21 mouse cellular contexts compared by ENCODE assay signal in the genomic region with DNA sequence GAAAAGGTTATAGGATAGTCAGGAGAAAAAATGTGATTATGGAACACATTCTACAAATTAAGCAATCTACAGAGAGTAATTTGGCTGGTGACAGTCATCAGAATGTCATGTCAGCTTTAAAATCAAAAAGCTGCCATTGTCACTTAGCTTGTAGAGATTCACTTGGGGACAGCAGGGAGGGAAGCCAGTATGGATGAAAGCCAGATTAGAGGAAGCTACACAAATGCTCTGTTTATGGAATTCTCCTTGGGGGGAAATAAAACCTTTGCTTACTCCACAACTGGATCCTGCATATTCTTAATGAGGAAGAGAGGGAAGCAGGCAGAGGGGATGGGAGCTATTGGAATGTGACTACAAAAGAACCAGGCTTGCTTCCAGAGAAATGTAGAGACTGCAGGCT.
DNase-seq lines count a peak whose midpoint lies in the region; ATAC-seq and TF ChIP-seq lines count a peak whose summit lies in the region.
"Had no signal": no experiment of that assay in that cellular context is flagged by ENCODE, and none has a peak within 500 bp of the region (broad histone marks: within the 10 kb centered on the region; RNA-seq: fewer than 3 reads in every experiment).

No protein-coding gene starts in this region.

- H3K27ac ChIP-seq in forebrain, postnatal 0 days (ENCODE audit: low read depth, low read length) = no peak overlapping the region
- H3K27ac ChIP-seq in forebrain, embryonic 16.5 days (ENCODE audit: low read length) = no peak overlapping the region
- no peak overlapping the region for H3K27ac ChIP-seq in midbrain, embryonic 14.5 days (replicated peaks; ENCODE audit: low read depth, low read length)
- no peak overlapping the region for H3K27ac ChIP-seq in midbrain, embryonic 11.5 days (ENCODE audit: low read depth, low read length)
- H3K27ac ChIP-seq: forebrain, embryonic 10.5 days; forebrain, embryonic 15.5 days; gastrocnemius, adult 2 months; hindbrain, embryonic 12.5 days; hindbrain, embryonic 15.5 days had no signal

- H3K4me1 ChIP-seq in forebrain, postnatal 0 days (ENCODE audit: insufficient read depth) = no peaks in the 10 kb centered on the region
- H3K4me1 ChIP-seq in forebrain, embryonic 16.5 days (replicated peaks; ENCODE audit: control insufficient read depth, insufficient read depth, low read length) = no peaks in the 10 kb centered on the region
- no peaks in the 10 kb centered on the region for H3K4me1 ChIP-seq in midbrain, embryonic 14.5 days (ENCODE audit: control insufficient read depth, insufficient read depth, low read length)
- no peaks in the 10 kb centered on the region for H3K4me1 ChIP-seq in midbrain, embryonic 11.5 days (ENCODE audit: control insufficient read depth, insufficient read depth, low read length)
- H3K4me1 ChIP-seq: forebrain, embryonic 10.5 days; forebrain, embryonic 15.5 days; hindbrain, embryonic 12.5 days; hindbrain, embryonic 15.5 days had no signal

- no peaks in the 10 kb centered on the region for H3K27me3 ChIP-seq in forebrain, postnatal 0 days (ENCODE audit: insufficient read depth, low read length)
- H3K27me3 ChIP-seq in forebrain, embryonic 16.5 days (replicated peaks; ENCODE audit: control insufficient read depth, insufficient read depth, low read length) = no peaks in the 10 kb centered on the region
- no peaks in the 10 kb centered on the region for H3K27me3 ChIP-seq in midbrain, embryonic 14.5 days (ENCODE audit: control insufficient read depth, insufficient read depth, low read length)
- H3K27me3 ChIP-seq in midbrain, embryonic 11.5 days (ENCODE audit: control insufficient read depth, insufficient read depth, low read length) = no peaks in the 10 kb centered on the region
- H3K27me3 ChIP-seq: CH12.LX; forebrain, embryonic 15.5 days; hindbrain, embryonic 12.5 days; hindbrain, embryonic 15.5 days had no signal

- H3K36me3 ChIP-seq in forebrain, postnatal 0 days (ENCODE audit: insufficient read depth) = no peaks in the 10 kb centered on the region
- no peaks in the 10 kb centered on the region for H3K36me3 ChIP-seq in forebrain, embryonic 16.5 days (ENCODE audit: control insufficient read depth, insufficient read depth)
- no peaks in the 10 kb centered on the region for H3K36me3 ChIP-seq in midbrain, embryonic 14.5 days (ENCODE audit: control insufficient read depth, insufficient read depth, low read length)
- H3K36me3 ChIP-seq in midbrain, embryonic 11.5 days (ENCODE audit: control insufficient read depth, insufficient read depth, low read length) = no peaks in the 10 kb centered on the region
- H3K36me3 ChIP-seq: forebrain, embryonic 10.5 days; forebrain, embryonic 15.5 days; G1E; hindbrain, embryonic 12.5 days; hindbrain, embryonic 15.5 days had no signal

- H3K4me3 ChIP-seq in forebrain, postnatal 0 days (ENCODE audit: low read depth, low read length) = no peak overlapping the region
- no peak overlapping the region for H3K4me3 ChIP-seq in forebrain, embryonic 16.5 days (replicated peaks; ENCODE audit: low read length)
- H3K4me3 ChIP-seq in midbrain, embryonic 14.5 days (replicated peaks; ENCODE audit: low read depth, low read length) = no peak overlapping the region
- H3K4me3 ChIP-seq in midbrain, embryonic 11.5 days (ENCODE audit: low read depth, low read length) = no peak overlapping the region
- H3K4me3 ChIP-seq: forebrain, embryonic 10.5 days; forebrain, embryonic 15.5 days; gastrocnemius, adult 2 months; hindbrain, embryonic 12.5 days; hindbrain, embryonic 15.5 days had no signal

- ATAC-seq in forebrain, postnatal 0 days = no peak
- ATAC-seq in forebrain, embryonic 16.5 days = no peak
- no peak for ATAC-seq in midbrain, embryonic 14.5 days (ENCODE audit: low FRiP score, low TSS enrichment)
- no peak for ATAC-seq in midbrain, embryonic 11.5 days (ENCODE audit: low FRiP score)
- ATAC-seq: forebrain, embryonic 15.5 days had no signal

- DNase-seq in forebrain, postnatal 0 days = peak; percentile 5
- peak; percentile 0 for DNase-seq in midbrain, embryonic 14.5 days
- no peak for DNase-seq in midbrain, embryonic 11.5 days (ENCODE audit: low spot score, missing footprints)
- peak; percentile 0 for DNase-seq in brain, adult 2 months (ENCODE audit: low read depth, low spot score)
- DNase-seq in right cerebral cortex, postnatal 36 days (ENCODE audit: low spot score in 2 of 2) = no peak
- DNase-seq: adrenal gland, adult 2 months; adrenal gland, postnatal 14 days; B cell, adult 2 months; cerebellum, adult 18-20 months; cerebellum, adult 9-10 months; gastrocnemius, adult 2 months; gastrocnemius, postnatal 14 days; heart, adult 11 months had no signal

- TF ChIP-seq CTCF in forebrain, postnatal 0 days (IDR thresholded peaks at IDR 0.05; ENCODE audit: low read depth) = no peak

- no peaks in the 10 kb centered on the region for H3K9me3 ChIP-seq in forebrain, postnatal 0 days (ENCODE audit: low read length)
- no peaks in the 10 kb centered on the region for H3K9me3 ChIP-seq in forebrain, embryonic 16.5 days (ENCODE audit: control insufficient read depth, low read length)
- H3K9me3 ChIP-seq in midbrain, embryonic 14.5 days (ENCODE audit: control insufficient read depth, low read length) = no peaks in the 10 kb centered on the region
- no peaks in the 10 kb centered on the region for H3K9me3 ChIP-seq in midbrain, embryonic 11.5 days (ENCODE audit: control insufficient read depth, low read length)
- H3K9me3 ChIP-seq: forebrain, embryonic 10.5 days; forebrain, embryonic 15.5 days; G1E; hindbrain, embryonic 12.5 days; hindbrain, embryonic 15.5 days had no signal

- no peak overlapping the region for H3K9ac ChIP-seq in forebrain, postnatal 0 days
- H3K9ac ChIP-seq in forebrain, embryonic 16.5 days (replicated peaks; ENCODE audit: low read depth, low read length) = no peak overlapping the region
- no peak overlapping the region for H3K9ac ChIP-seq in midbrain, embryonic 14.5 days (replicated peaks; ENCODE audit: low read length)
- no peak overlapping the region for H3K9ac ChIP-seq in midbrain, embryonic 11.5 days (ENCODE audit: low read length)
- H3K9ac ChIP-seq: forebrain, embryonic 15.5 days; hindbrain, embryonic 12.5 days; hindbrain, embryonic 15.5 days had no signal

- H3K4me2 ChIP-seq in forebrain, postnatal 0 days (ENCODE audit: low read depth) = no peak overlapping the region
- no peak overlapping the region for H3K4me2 ChIP-seq in forebrain, embryonic 16.5 days (ENCODE audit: low read length)
- no peak overlapping the region for H3K4me2 ChIP-seq in midbrain, embryonic 14.5 days (ENCODE audit: low read length)
- no peak overlapping the region for H3K4me2 ChIP-seq in midbrain, embryonic 11.5 days
- H3K4me2 ChIP-seq: forebrain, embryonic 15.5 days; heart, embryonic 11.5 days; hindbrain, embryonic 12.5 days; hindbrain, embryonic 15.5 days had no signal

Comparison
In these comparisons a context has a peak if more than half of its experiments do, and no peak if none do; other contexts are left out.
1. DNase-seq: peak in forebrain, postnatal 0 days (single experiment), midbrain, embryonic 14.5 days (single experiment) and brain, adult 2 months (single experiment); none in midbrain, embryonic 11.5 days (single experiment) and right cerebral cortex, postnatal 36 days (0 of 2).